Mouse (Mus musculus) heart, postnatal 0 days (tissue): Measurements from ENCODE around the gene Aph1c.

Experiments used
- CTCF ChIP-seq: IDR thresholded peaks from 2 replicates; pipeline ENCODE4 v1.5.1; 2016; ENCODE audit warnings: antibody characterized with exemption, control low read depth, low read depth
- EP300 ChIP-seq: IDR thresholded peaks from 2 replicates; pipeline ENCODE4 v1.6.1; 2016; ENCODE audit warnings: antibody characterized with exemption, low read depth

DNA sequence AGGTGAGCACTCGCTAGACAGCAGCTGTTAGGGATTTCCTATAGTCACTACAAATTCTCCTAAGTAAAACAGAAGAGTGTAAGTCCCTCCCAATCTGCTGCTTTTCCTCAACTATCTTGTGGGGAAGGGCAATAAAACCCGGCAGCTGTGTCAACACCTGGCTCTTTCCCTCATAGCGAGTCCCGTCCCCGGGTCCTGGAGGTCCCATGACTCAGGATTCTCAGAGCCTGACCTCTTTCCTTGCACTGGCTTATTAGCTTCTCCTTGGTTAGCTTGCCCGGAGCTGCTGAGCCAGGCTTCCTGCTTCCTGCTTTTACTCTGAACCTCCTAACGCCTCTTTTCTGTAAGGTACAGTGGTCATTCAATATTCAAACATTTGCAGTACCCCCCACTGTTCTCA is 21.3 kb upstream of the Aph1c start:
- TF ChIP-seq EP300 (no peak), CTCF (no peak)
